Mouse (Mus musculus): ENCODE measurements around the gene Slc1a1. TPM values are rescaled to one million over a fixed set of nuclear protein-coding genes. Genes with fewer than 3 reads are reported as not detected.

Slc1a1 gene
- polyA plus RNA-seq, 1 experiment from 2014 or later = 2.2 TPM

GRCm38 (mm10) chr19:28827697-28828328 is 7.0 kb upstream of the Slc1a1 start:
- WGBS = 37% methylated on average over 15 of the region's 15 CpGs
- H3K9ac ChIP-seq = no peak overlapping the region
- no peak overlapping the region for H3K4me3 ChIP-seq
- no peak overlapping the region for H3K27ac ChIP-seq
- H3K4me1 ChIP-seq = no peaks in the 10 kb centered on the region
- no peaks in the 10 kb centered on the region for H3K27me3 ChIP-seq
- no peaks in the 10 kb centered on the region for H3K9me3 ChIP-seq
- H3K4me2 ChIP-seq (replicated peaks) = 0 out of 2 replicates have a peak overlapping the region, but pooled peaks have one; percentile 4
- H3K36me3 ChIP-seq = no peaks in the 10 kb centered on the region
- no peak for ATAC-seq (ENCODE audit: insufficient number of reproducible peaks, insufficient read depth, low FRiP score, low TSS enrichment)

- ATAC-seq (ENCODE audit: insufficient number of reproducible peaks, insufficient read depth, low FRiP score, low TSS enrichment) = no peak
- no peak overlapping the region for H3K9ac ChIP-seq
- peaks cover 12% of the 10 kb centered on the region; the same call in 1 of the 2 replicates for H3K4me1 ChIP-seq
- no peak overlapping the region for H3K4me3 ChIP-seq
- peaks cover 19% of the 10 kb centered on the region for H3K27me3 ChIP-seq
- H3K36me3 ChIP-seq = no peaks in the 10 kb centered on the region
- no peak overlapping the region for H3K27ac ChIP-seq
- no peaks in the 10 kb centered on the region for H3K9me3 ChIP-seq
- H3K4me2 ChIP-seq (replicated peaks) = no peak overlapping the region
Measured at GRCm38 (mm10) chr19:28831324-28831723, 3.5 kb upstream of the Slc1a1 start.

- Histone ChIP-seq H3K27ac (no peak overlapping the region), H3K4me1 (peaks cover 12% of the 10 kb centered on the region; the same call in 1 of the 2 replicates), H3K36me3 (no peaks in the 10 kb centered on the region), H3K4me3 (no peak overlapping the region), H3K4me2 (replicated peaks) (no peak overlapping the region), H3K27me3 (peaks cover 26% of the 10 kb centered on the region), H3K9ac (no peak overlapping the region), H3K9me3 (no peaks in the 10 kb centered on the region)
- ATAC-seq (ENCODE audit: insufficient number of reproducible peaks, insufficient read depth, low FRiP score, low TSS enrichment) = no peak
- 90% methylated on average over 3 of the region's 3 CpGs for WGBS
Measured at GRCm38 (mm10) chr19:28832605-28833004, 2.2 kb upstream of the Slc1a1 start.

- peak overlapping the region; percentile 98 for H3K4me2 ChIP-seq (replicated peaks)
- H3K9me3 ChIP-seq = no peaks in the 10 kb centered on the region
- ATAC-seq (ENCODE audit: insufficient number of reproducible peaks, insufficient read depth, low FRiP score, low TSS enrichment) = 0 out of 2 replicates have a peak, but pooled peaks have one; percentile 22
- 7% methylated on average over 10 of the region's 10 CpGs for WGBS
- H3K27me3 ChIP-seq = peaks cover 34% of the 10 kb centered on the region
- no peak overlapping the region for H3K27ac ChIP-seq
- H3K9ac ChIP-seq = peak overlapping the region; percentile 47; the same call in 1 of the 2 replicates
- H3K36me3 ChIP-seq = no peaks in the 10 kb centered on the region
- H3K4me3 ChIP-seq = peak overlapping the region; percentile 59
- H3K4me1 ChIP-seq = peaks cover 12% of the 10 kb centered on the region; the same call in 1 of the 2 replicates
Measured at GRCm38 (mm10) chr19:28834388-28834787, 461 bp upstream of the Slc1a1 start.

- Histone ChIP-seq H3K27ac (no peak overlapping the region), H3K9ac (peak overlapping the region; percentile 47), H3K9me3 (no peaks in the 10 kb centered on the region), H3K4me3 (peak overlapping the region; percentile 59), H3K4me2 (replicated peaks) (peak overlapping the region; percentile 98), H3K4me1 (peaks cover 12% of the 10 kb centered on the region; the same call in 1 of the 2 replicates), H3K27me3 (peaks cover 36% of the 10 kb centered on the region), H3K36me3 (no peaks in the 10 kb centered on the region)
- no peak for ATAC-seq (ENCODE audit: insufficient number of reproducible peaks, insufficient read depth, low FRiP score, low TSS enrichment)
- WGBS = 12% methylated on average over 9 of the region's 9 CpGs
Measured at GRCm38 (mm10) chr19:28835500-28835864, 633 bp downstream of the Slc1a1 start.

GRCm38 (mm10) chr19:28836116-28836515 is 1.3 kb downstream of the Slc1a1 start:
- Histone ChIP-seq H3K4me2 (replicated peaks) (no peak overlapping the region), H3K27me3 (peaks cover 36% of the 10 kb centered on the region), H3K4me3 (no peak overlapping the region), H3K27ac (no peak overlapping the region), H3K4me1 (peaks cover 12% of the 10 kb centered on the region; the same call in 1 of the 2 replicates), H3K36me3 (no peaks in the 10 kb centered on the region), H3K9me3 (no peaks in the 10 kb centered on the region), H3K9ac (no peak overlapping the region)
- 71% methylated on average over 3 of the region's 3 CpGs for WGBS
- ATAC-seq (ENCODE audit: insufficient number of reproducible peaks, insufficient read depth, low FRiP score, low TSS enrichment) = no peak

- H3K4me2 ChIP-seq (replicated peaks) = no peak overlapping the region
- no peak overlapping the region for H3K4me3 ChIP-seq
- no peaks in the 10 kb centered on the region for H3K9me3 ChIP-seq
- H3K9ac ChIP-seq = no peak overlapping the region
- no peaks in the 10 kb centered on the region for H3K36me3 ChIP-seq
- no peak overlapping the region for H3K27ac ChIP-seq
- H3K27me3 ChIP-seq = peaks cover 36% of the 10 kb centered on the region
- no peak for ATAC-seq (ENCODE audit: insufficient number of reproducible peaks, insufficient read depth, low FRiP score, low TSS enrichment)
- whole genome bisulfite sequencing = 72% methylated on average over 11 of the region's 11 CpGs
- H3K4me1 ChIP-seq = peaks cover 12% of the 10 kb centered on the region; the same call in 1 of the 2 replicates
Measured at GRCm38 (mm10) chr19:28836651-28837410, 2.0 kb downstream of the Slc1a1 start.

- ATAC-seq (ENCODE audit: insufficient number of reproducible peaks, insufficient read depth, low FRiP score, low TSS enrichment) = no peak
- peaks cover 12% of the 10 kb centered on the region; the same call in 1 of the 2 replicates for H3K4me1 ChIP-seq
- H3K4me3 ChIP-seq = no peak overlapping the region
- H3K9me3 ChIP-seq = no peaks in the 10 kb centered on the region
- no peak overlapping the region for H3K9ac ChIP-seq
- 68% methylated on average over 2 of the region's 2 CpGs for WGBS
- H3K36me3 ChIP-seq = no peaks in the 10 kb centered on the region
- no peak overlapping the region for H3K4me2 ChIP-seq (replicated peaks)
- no peak overlapping the region for H3K27ac ChIP-seq
- H3K27me3 ChIP-seq = peaks cover 36% of the 10 kb centered on the region
Measured at GRCm38 (mm10) chr19:28838796-28839195, 3.9 kb downstream of the Slc1a1 start.

- WGBS = 64% methylated on average over 8 of the region's 8 CpGs
- no peak overlapping the region for H3K27ac ChIP-seq
- H3K4me3 ChIP-seq = no peak overlapping the region
- H3K9me3 ChIP-seq = no peaks in the 10 kb centered on the region
- H3K9ac ChIP-seq = no peak overlapping the region
- H3K36me3 ChIP-seq = no peaks in the 10 kb centered on the region
- H3K4me1 ChIP-seq = no peaks in the 10 kb centered on the region
- H3K27me3 ChIP-seq = no peaks in the 10 kb centered on the region
- H3K4me2 ChIP-seq (replicated peaks) = no peak overlapping the region
- ATAC-seq (ENCODE audit: insufficient number of reproducible peaks, insufficient read depth, low FRiP score, low TSS enrichment) = no peak
Measured at GRCm38 (mm10) chr19:28844946-28845710, 10.3 kb downstream of the Slc1a1 start.

GRCm38 (mm10) chr19:28850510-28850909 is 15.7 kb downstream of the Slc1a1 start:
- no peaks in the 10 kb centered on the region for H3K36me3 ChIP-seq
- H3K4me3 ChIP-seq = no peak overlapping the region
- no peak overlapping the region for H3K9ac ChIP-seq
- WGBS = 78% methylated on average over 3 of the region's 3 CpGs
- no peaks in the 10 kb centered on the region for H3K27me3 ChIP-seq
- no peak overlapping the region for H3K4me2 ChIP-seq (replicated peaks)
- H3K4me1 ChIP-seq = no peaks in the 10 kb centered on the region
- H3K9me3 ChIP-seq = no peaks in the 10 kb centered on the region
- no peak overlapping the region for H3K27ac ChIP-seq
- no peak for ATAC-seq (ENCODE audit: insufficient number of reproducible peaks, insufficient read depth, low FRiP score, low TSS enrichment)

- Histone ChIP-seq H3K9me3 (no peaks in the 10 kb centered on the region), H3K4me3 (no peak overlapping the region), H3K4me1 (no peaks in the 10 kb centered on the region), H3K36me3 (no peaks in the 10 kb centered on the region), H3K4me2 (replicated peaks) (no peak overlapping the region), H3K9ac (no peak overlapping the region), H3K27me3 (no peaks in the 10 kb centered on the region), H3K27ac (no peak overlapping the region)
- WGBS = 76% methylated on average over 3 of the region's 3 CpGs
- no peak for ATAC-seq (ENCODE audit: insufficient number of reproducible peaks, insufficient read depth, low FRiP score, low TSS enrichment)
Measured at GRCm38 (mm10) chr19:28852001-28852400, 17.2 kb downstream of the Slc1a1 start.
